Mouse (Mus musculus) midbrain, postnatal 0 days (tissue): ENCODE measurements around the gene Tbc1d16. TPM values are rescaled to one million over a fixed set of nuclear protein-coding genes. Genes with fewer than 3 reads are reported as not detected.

Experiments used
- ATAC-seq: fragments of 200-750 bp; cut with Nextera tagmentation; 2 replicates; pipeline ENCODE4 v1.8.0; 2017; ENCODE audit warnings: moderate number of reproducible peaks, mild to moderate bottlenecking, moderate TSS enrichment, moderate library complexity; ENCODE audit not compliant: low FRiP score
- DNase-seq: peaks from one replicate; pipeline ENCODE4 v3.0.0-alpha.2; 2015; ENCODE audit warnings: low spot score
- H3K27ac ChIP-seq: fragments of 300-500 bp; sonication (generic); 2 replicates; pipeline ENCODE4 v1.5.1; 2014; ENCODE audit warnings: low read depth, mild to moderate bottlenecking, low read length, mixed read lengths
- H3K27me3 ChIP-seq: fragments of 300-500 bp; sonication (generic); 2 replicates; pipeline ENCODE4 v1.6.1; 2014; ENCODE audit warnings: low read length, control low read depth, mixed read lengths; ENCODE audit not compliant: insufficient read depth
- H3K36me3 ChIP-seq: fragments of 300-500 bp; sonication (generic); 2 replicates; pipeline ENCODE4 v1.6.1; 2014; ENCODE audit warnings: low read length, control low read depth, mixed read lengths; ENCODE audit not compliant: insufficient read depth
- H3K4me1 ChIP-seq: fragments of 300-500 bp; sonication (generic); 2 replicates; pipeline ENCODE4 v1.6.1; 2014; ENCODE audit warnings: mild to moderate bottlenecking, control low read depth, antibody characterized with exemption, low read length, mixed read lengths; ENCODE audit not compliant: insufficient read depth
- H3K4me2 ChIP-seq: fragments of 300-500 bp; sonication (generic); 2 replicates; pipeline ENCODE4 v1.6.1; 2014; ENCODE audit warnings: low read depth, mild to moderate bottlenecking, low read length, mixed read lengths; ENCODE audit not compliant: poor library complexity, severe bottlenecking
- H3K4me3 ChIP-seq: fragments of 300-500 bp; sonication (generic); 2 replicates; pipeline ENCODE4 v1.5.1; 2014; ENCODE audit warnings: low read depth, mild to moderate bottlenecking, low read length, moderate library complexity
- H3K9ac ChIP-seq: fragments of 300-500 bp; sonication (generic); replicated peaks from 2 replicates; pipeline ENCODE4 v1.6.1; 2014; ENCODE audit warnings: mild to moderate bottlenecking, low read length, moderate library complexity, mixed read lengths; ENCODE audit not compliant: poor library complexity, severe bottlenecking
- H3K9me3 ChIP-seq: fragments of 300-500 bp; sonication (generic); 2 replicates; pipeline ENCODE4 v1.6.1; 2016; ENCODE audit warnings: low read length, control low read depth
- CTCF ChIP-seq: IDR thresholded peaks from 2 replicates; pipeline ENCODE4 v1.5.1; 2016; ENCODE audit warnings: antibody characterized with exemption, mild to moderate bottlenecking
- WGBS: fragments of 180-500 bp; shearing (Covaris S2); extraction: QIAGEN DNeasy Blood & Tissue Kit; methylation state at CpG from one replicate; pipeline ENCODE4 v1.1.7; 2014; 5-methylcytosine and 5-hydroxymethylcytosine counted together
- polyA plus RNA-seq: library from polyadenylated mRNA; unstranded; fragments of >200 nt; fragmentation: Nextera tagmentation; extraction: Ambion mirVana; gene quantifications from 2 replicates; pipeline ENCODE4 v1.2.1, GENCODE M21; 2015
- total RNA-seq: library from RNA; depleted of rRNA; stranded (reverse); fragments of >200 nt; gene quantifications from 2 replicates; pipeline ENCODE4 v1.2.3, GENCODE M21; 2014

The Tbc1d16 gene
- total and polyA plus RNA-seq, 2 experiments from 2014 or later, result 43.5 to 152 TPM

DNA sequence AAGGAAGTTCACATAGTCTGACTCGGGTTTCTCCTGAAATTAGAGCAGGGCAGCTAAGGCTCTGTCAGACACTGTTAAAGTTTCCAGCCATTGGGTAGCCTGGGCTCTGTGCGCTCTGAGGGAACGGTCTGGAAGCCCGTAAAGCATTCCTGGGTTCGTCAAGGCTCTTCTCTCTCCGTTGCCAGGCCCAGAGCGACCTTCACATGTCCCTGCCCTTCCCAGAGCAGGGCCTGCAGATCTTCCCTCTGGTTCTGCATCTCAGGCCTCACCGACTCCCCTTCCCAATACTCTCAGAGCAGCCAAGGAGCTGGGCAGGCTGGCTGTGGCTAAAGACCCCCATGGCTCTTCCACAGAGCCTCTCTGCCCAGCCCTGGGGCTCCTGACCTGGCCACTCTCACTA lies 85.7 kb downstream of the Tbc1d16 start:
- no peak for ATAC-seq
- H3K4me2 ChIP-seq, result no peak overlapping the region
- no peak overlapping the region for H3K27ac ChIP-seq
- H3K4me3 ChIP-seq, result no peak overlapping the region
- no peak overlapping the region for H3K9ac ChIP-seq
- no peak for DNase-seq
- no peaks in the 10 kb centered on the region for H3K9me3 ChIP-seq
- no peak for TF ChIP-seq CTCF
- H3K27me3 ChIP-seq, result no peaks in the 10 kb centered on the region
- no peaks in the 10 kb centered on the region for H3K4me1 ChIP-seq
- 91% methylated on average over 8 of the region's 8 CpGs for WGBS
- H3K36me3 ChIP-seq, result peaks cover 5% of the 10 kb centered on the region

DNA sequence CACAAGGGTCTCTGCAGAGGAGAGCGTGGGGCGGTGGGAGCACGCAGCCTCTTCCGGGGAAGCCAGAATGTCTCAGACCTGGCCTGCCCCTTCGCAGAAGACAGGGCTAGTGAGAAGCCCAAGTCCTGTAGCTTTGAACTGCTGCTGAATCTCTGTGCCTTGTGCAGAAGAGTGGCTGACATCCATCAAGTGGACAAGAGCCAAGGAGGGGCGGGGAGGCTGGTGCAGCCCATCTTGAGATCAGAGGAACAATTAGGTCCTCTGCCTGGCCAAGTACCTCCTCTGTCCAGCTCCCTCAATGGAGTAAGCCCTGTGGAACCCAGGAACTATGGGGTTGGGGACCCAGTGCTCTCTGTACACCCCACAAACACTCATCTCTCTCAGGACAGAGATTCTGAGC lies 89.3 kb downstream of the Tbc1d16 start:
- Histone ChIP-seq H3K36me3 (no peaks in the 10 kb centered on the region), H3K4me1 (no peaks in the 10 kb centered on the region), H3K4me2 (no peak overlapping the region), H3K27ac (no peak overlapping the region), H3K9ac (no peak overlapping the region), H3K27me3 (no peaks in the 10 kb centered on the region), H3K9me3 (no peaks in the 10 kb centered on the region), H3K4me3 (no peak overlapping the region)
- ATAC-seq (no peak), DNase-seq (no peak)
- 90% methylated on average over 6 of the region's 6 CpGs for WGBS
- no peak for TF ChIP-seq CTCF

DNA sequence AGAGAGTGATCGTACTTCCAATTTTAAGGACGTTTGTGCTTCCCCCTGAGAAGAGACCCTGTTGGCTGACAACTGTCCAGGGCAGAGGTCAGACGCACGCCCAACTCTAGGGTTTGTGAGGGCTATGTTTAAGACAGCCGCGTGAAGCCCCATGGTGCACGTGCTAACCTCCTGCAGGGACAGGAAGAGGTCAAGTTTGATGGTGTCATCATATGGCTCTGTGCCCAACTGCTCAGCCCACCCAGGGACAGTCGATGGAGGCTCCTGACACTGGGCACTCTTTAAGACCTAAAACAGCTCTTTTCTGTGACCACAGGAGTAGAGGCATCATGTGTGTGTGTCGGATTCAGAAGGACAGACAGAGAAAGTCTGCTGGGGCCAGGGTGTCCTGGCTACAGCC lies 90.1 kb downstream of the Tbc1d16 start:
- no peaks in the 10 kb centered on the region for H3K9me3 ChIP-seq
- no peak overlapping the region for H3K4me3 ChIP-seq
- TF ChIP-seq CTCF, result no peak
- no peaks in the 10 kb centered on the region for H3K27me3 ChIP-seq
- H3K4me2 ChIP-seq, result no peak overlapping the region
- no peak overlapping the region for H3K27ac ChIP-seq
- WGBS, result 80% methylated on average over 9 of the region's 9 CpGs
- no peak for DNase-seq
- no peak overlapping the region for H3K9ac ChIP-seq
- no peaks in the 10 kb centered on the region for H3K36me3 ChIP-seq
- no peak for ATAC-seq
- no peaks in the 10 kb centered on the region for H3K4me1 ChIP-seq

DNA sequence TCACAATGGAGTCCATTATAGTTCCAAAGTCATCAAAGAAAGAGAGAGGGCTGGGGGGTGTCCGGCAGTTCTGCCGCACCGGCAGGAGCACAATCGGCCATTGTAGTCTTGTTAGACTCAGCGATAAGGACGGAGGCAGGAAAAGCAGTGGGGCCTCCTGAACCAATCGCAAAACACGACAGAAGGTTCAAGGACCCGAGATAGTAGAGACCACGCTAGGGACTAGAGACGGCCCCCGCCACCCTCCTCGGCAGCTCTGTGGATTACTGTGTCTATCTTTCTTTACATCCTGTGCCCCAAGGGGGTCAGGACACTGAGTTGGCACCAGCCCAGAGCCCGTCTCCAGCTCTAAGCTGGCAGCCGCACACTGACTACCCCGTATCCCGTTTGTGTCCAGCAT lies 93.7 kb downstream of the Tbc1d16 start:
- TF ChIP-seq CTCF, result no peak
- Histone ChIP-seq H3K9me3 (no peaks in the 10 kb centered on the region), H3K9ac (no peak overlapping the region), H3K4me1 (0 out of 2 replicates have a peak, but pooled peaks cover 2% of the 10 kb centered on the region), H3K27ac (no peak overlapping the region), H3K4me3 (no peak overlapping the region), H3K27me3 (no peaks in the 10 kb centered on the region), H3K4me2 (no peak overlapping the region), H3K36me3 (no peaks in the 10 kb centered on the region)
- WGBS, result 12% methylated on average over 17 of the region's 17 CpGs
- DNase-seq (peak; percentile 48), ATAC-seq (no peak)

DNA sequence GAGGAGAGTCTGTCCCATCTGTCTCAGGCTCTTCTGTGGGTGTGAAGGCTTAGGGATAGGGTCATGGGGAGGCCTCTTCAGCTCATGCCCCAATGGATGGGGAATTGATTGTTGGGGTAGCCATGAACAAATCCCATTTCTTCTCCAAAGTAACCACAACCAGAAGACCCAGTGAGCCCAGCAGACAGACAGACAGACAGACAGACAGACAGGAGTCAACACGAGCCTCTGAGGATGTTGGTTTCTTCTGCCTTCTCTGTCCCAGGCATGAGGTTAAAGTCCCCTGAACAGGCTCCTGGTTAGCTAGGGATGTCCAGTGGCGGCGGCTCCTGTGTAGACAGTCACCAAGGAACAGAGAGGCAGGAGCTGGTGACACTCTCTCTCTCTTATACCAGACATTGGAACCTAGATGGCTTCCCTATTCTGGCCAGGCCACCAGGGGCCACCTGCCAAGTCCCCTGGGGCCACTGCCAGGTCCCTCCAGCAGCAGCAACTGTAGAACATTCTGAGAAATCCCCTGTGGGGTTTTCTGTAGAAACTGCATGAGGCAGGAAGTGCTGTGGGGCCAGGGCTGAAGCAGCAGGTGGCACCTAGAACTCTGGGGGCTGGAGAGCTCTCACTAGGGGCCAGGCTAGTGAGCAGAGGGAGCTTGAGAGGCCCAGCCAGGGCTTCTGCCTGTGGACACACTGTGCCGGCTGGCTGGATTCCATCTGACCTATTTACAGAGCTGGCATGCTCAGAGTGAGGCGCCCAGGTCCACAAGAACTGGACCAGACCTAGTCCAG lies 94.7 kb downstream of the Tbc1d16 start:
- Histone ChIP-seq H3K4me3 (no peak overlapping the region), H3K9ac (no peak overlapping the region), H3K27me3 (no peaks in the 10 kb centered on the region), H3K9me3 (no peaks in the 10 kb centered on the region), H3K36me3 (no peaks in the 10 kb centered on the region), H3K4me2 (no peak overlapping the region), H3K27ac (no peak overlapping the region), H3K4me1 (peaks cover 11% of the 10 kb centered on the region; the same call in 1 of the 2 replicates)
- ATAC-seq (no peak), DNase-seq (peak; percentile 59)
- WGBS, result 76% methylated on average over 5 of the region's 5 CpGs
- TF ChIP-seq CTCF, result no peak

DNA sequence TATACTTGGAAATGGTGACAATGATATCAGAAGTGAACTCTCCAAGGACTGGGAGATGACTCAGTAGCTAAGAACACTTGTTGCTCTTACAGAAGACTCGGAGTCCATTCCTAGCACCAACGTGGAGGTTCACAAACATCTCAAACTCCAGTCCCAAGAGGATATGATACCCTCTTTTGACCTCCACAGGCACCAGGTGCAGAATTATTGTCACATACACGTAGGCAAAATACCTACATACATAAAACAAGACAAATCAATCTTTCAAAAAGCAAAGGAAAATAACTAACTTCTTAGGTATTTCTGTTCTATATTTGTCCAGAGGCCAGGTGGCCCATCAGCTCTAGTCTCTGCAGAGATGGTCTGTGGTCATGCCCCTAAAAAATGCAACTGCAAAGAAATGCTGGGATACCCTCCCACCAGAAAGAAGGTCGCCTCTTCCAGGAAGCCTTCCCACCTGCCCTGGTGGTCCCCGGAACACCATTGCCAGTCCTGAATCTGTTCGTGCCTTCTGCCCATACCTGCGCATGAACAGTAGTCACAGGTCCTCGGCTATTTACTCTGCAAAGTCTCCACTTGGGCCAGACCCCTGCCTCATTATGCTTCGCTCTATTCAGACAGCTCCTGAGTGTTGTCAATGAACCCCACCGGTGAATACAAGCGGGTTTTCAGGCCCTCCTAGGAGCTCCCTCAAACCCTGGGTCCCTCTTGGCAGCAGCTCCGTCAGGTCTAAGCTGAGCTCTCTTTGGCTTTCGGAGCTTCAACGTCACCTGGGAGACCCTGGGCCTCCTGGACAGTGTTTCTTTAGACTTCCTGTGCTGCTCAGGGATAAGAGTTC lies 95.9 kb downstream of the Tbc1d16 start:
- Histone ChIP-seq H3K4me3 (no peak overlapping the region), H3K9ac (no peak overlapping the region), H3K4me2 (no peak overlapping the region), H3K36me3 (no peaks in the 10 kb centered on the region), H3K4me1 (peaks cover 16% of the 10 kb centered on the region; the same call in 1 of the 2 replicates), H3K9me3 (no peaks in the 10 kb centered on the region), H3K27ac (no peak overlapping the region), H3K27me3 (no peaks in the 10 kb centered on the region)
- no peak for TF ChIP-seq CTCF
- DNase-seq (no peak), ATAC-seq (no peak)
- WGBS, result 79% methylated on average over 14 of the region's 14 CpGs
